Mouse (Mus musculus): ENCODE measurements around the gene Map6. TPM values are rescaled to one million over a fixed set of nuclear protein-coding genes. Genes with fewer than 3 reads are reported as not detected.
A peak's percentile ranks its signal among the peaks of the same experiment; 100 is the strongest.

Map6 gene
- polyA plus RNA-seq, 1 experiment from 2014 or later: 127 TPM

GRCm38 (mm10) chr7:99232571-99232970 is 34.7 kb upstream of the Map6 start:
- Histone ChIP-seq H3K4me2 (ENCODE audit: low read length) (no peak overlapping the region), H3K9ac (ENCODE audit: low read depth, low read length) (no peak overlapping the region), H3K27ac (ENCODE audit: low read depth, low read length) (no peak overlapping the region), H3K9me3 (ENCODE audit: control insufficient read depth, low read length) (no peaks in the 10 kb centered on the region), H3K36me3 (ENCODE audit: control insufficient read depth, insufficient read depth, low read length) (no peaks in the 10 kb centered on the region), H3K4me3 (ENCODE audit: low read length) (no peak overlapping the region), H3K27me3 (replicated peaks; ENCODE audit: control insufficient read depth, insufficient read depth, low read length) (no peaks in the 10 kb centered on the region), H3K4me1 (ENCODE audit: control insufficient read depth, insufficient read depth, low read depth, low read length) (no peaks in the 10 kb centered on the region)
- no peak for ATAC-seq
- WGBS: 68% methylated on average over 6 of the region's 6 CpGs

- 0 out of 2 replicates have a peak, but pooled peaks cover 2% of the 10 kb centered on the region for H3K27me3 ChIP-seq (replicated peaks; ENCODE audit: control insufficient read depth, insufficient read depth, low read length)
- WGBS: 43% methylated on average over 2 of the region's 2 CpGs
- no peaks in the 10 kb centered on the region for H3K36me3 ChIP-seq (ENCODE audit: control insufficient read depth, insufficient read depth, low read length)
- H3K27ac ChIP-seq (ENCODE audit: low read depth, low read length): no peak overlapping the region
- H3K4me2 ChIP-seq (ENCODE audit: low read length): no peak overlapping the region
- H3K9ac ChIP-seq (ENCODE audit: low read depth, low read length): no peak overlapping the region
- no peak for ATAC-seq
- H3K9me3 ChIP-seq (ENCODE audit: control insufficient read depth, low read length): no peaks in the 10 kb centered on the region
- H3K4me3 ChIP-seq (ENCODE audit: low read length): no peak overlapping the region
- H3K4me1 ChIP-seq (ENCODE audit: control insufficient read depth, insufficient read depth, low read depth, low read length): no peaks in the 10 kb centered on the region
Observed at GRCm38 (mm10) chr7:99234916-99235315, 32.3 kb upstream of the Map6 start.

GRCm38 (mm10) chr7:99235657-99236056 is 31.6 kb upstream of the Map6 start:
- Histone ChIP-seq H3K27me3 (replicated peaks; ENCODE audit: control insufficient read depth, insufficient read depth, low read length) (0 out of 2 replicates have a peak, but pooled peaks cover 2% of the 10 kb centered on the region), H3K4me1 (ENCODE audit: control insufficient read depth, insufficient read depth, low read depth, low read length) (no peaks in the 10 kb centered on the region), H3K9me3 (ENCODE audit: control insufficient read depth, low read length) (no peaks in the 10 kb centered on the region), H3K27ac (ENCODE audit: low read depth, low read length) (no peak overlapping the region), H3K36me3 (ENCODE audit: control insufficient read depth, insufficient read depth, low read length) (no peaks in the 10 kb centered on the region), H3K9ac (ENCODE audit: low read depth, low read length) (no peak overlapping the region), H3K4me3 (ENCODE audit: low read length) (no peak overlapping the region), H3K4me2 (ENCODE audit: low read length) (no peak overlapping the region)
- 66% methylated on average over 2 of the region's 2 CpGs for WGBS
- ATAC-seq: no peak

- H3K4me1 ChIP-seq (ENCODE audit: control insufficient read depth, insufficient read depth, low read depth, low read length): no peaks in the 10 kb centered on the region
- no peak overlapping the region for H3K4me3 ChIP-seq (ENCODE audit: low read length)
- H3K9me3 ChIP-seq (ENCODE audit: control insufficient read depth, low read length): no peaks in the 10 kb centered on the region
- H3K4me2 ChIP-seq (ENCODE audit: low read length): no peak overlapping the region
- WGBS: 24% methylated on average over 8 of the region's 8 CpGs
- ATAC-seq: no peak
- no peak overlapping the region for H3K27ac ChIP-seq (ENCODE audit: low read depth, low read length)
- no peak overlapping the region for H3K9ac ChIP-seq (ENCODE audit: low read depth, low read length)
- H3K27me3 ChIP-seq (replicated peaks; ENCODE audit: control insufficient read depth, insufficient read depth, low read length): 0 out of 2 replicates have a peak, but pooled peaks cover 2% of the 10 kb centered on the region
- no peaks in the 10 kb centered on the region for H3K36me3 ChIP-seq (ENCODE audit: control insufficient read depth, insufficient read depth, low read length)
Observed at GRCm38 (mm10) chr7:99236888-99237660, 30.2 kb upstream of the Map6 start.

- no peak within 1 kb of the TSS for H3K27ac ChIP-seq (ENCODE audit: low read depth, low read length)
- H3K4me1 ChIP-seq (ENCODE audit: control insufficient read depth, insufficient read depth, low read depth, low read length): no peaks in the 10 kb centered on the region
- WGBS: 15% methylated on average over 13 of the region's 13 CpGs
- no peak; the same call in 1 of the 2 replicates for ATAC-seq
- H3K4me2 ChIP-seq (ENCODE audit: low read length): peak within 1 kb of the TSS; percentile 26; the same call in 1 of the 2 replicates
- no peaks in the 10 kb centered on the region for H3K9me3 ChIP-seq (ENCODE audit: control insufficient read depth, low read length)
- H3K9ac ChIP-seq (ENCODE audit: low read depth, low read length): no peak within 1 kb of the TSS
- H3K36me3 ChIP-seq (ENCODE audit: control insufficient read depth, insufficient read depth, low read length): no peaks in the 10 kb centered on the region
- H3K27me3 ChIP-seq (replicated peaks; ENCODE audit: control insufficient read depth, insufficient read depth, low read length): 0 out of 2 replicates have a peak, but pooled peaks cover 2% of the 10 kb centered on the region
- H3K4me3 ChIP-seq (ENCODE audit: low read length): 0 out of 2 replicates have a peak within 1 kb of the TSS, but pooled peaks have one; percentile 4
Observed at GRCm38 (mm10) chr7:99238417-99238816, 28.8 kb upstream of the Map6 start, which contains the start of gene Mogat2. Gene Mogat2, minus strand, starts transcription at chr7:99238619.

GRCm38 (mm10) chr7:99242097-99242496 is 25.1 kb upstream of the Map6 start:
- Histone ChIP-seq H3K36me3 (ENCODE audit: control insufficient read depth, insufficient read depth, low read length) (no peaks in the 10 kb centered on the region), H3K4me1 (ENCODE audit: control insufficient read depth, insufficient read depth, low read depth, low read length) (no peaks in the 10 kb centered on the region), H3K27me3 (replicated peaks; ENCODE audit: control insufficient read depth, insufficient read depth, low read length) (0 out of 2 replicates have a peak, but pooled peaks cover 2% of the 10 kb centered on the region), H3K9ac (ENCODE audit: low read depth, low read length) (no peak overlapping the region), H3K4me3 (ENCODE audit: low read length) (no peak overlapping the region), H3K27ac (ENCODE audit: low read depth, low read length) (no peak overlapping the region), H3K9me3 (ENCODE audit: control insufficient read depth, low read length) (no peaks in the 10 kb centered on the region), H3K4me2 (ENCODE audit: low read length) (no peak overlapping the region)
- WGBS: 95% methylated on average over 11 of the region's 11 CpGs
- ATAC-seq: no peak

GRCm38 (mm10) chr7:99248157-99248742 is 19.0 kb upstream of the Map6 start:
- no peaks in the 10 kb centered on the region for H3K9me3 ChIP-seq (ENCODE audit: control insufficient read depth, low read length)
- no peak overlapping the region for H3K4me2 ChIP-seq (ENCODE audit: low read length)
- peaks cover 6% of the 10 kb centered on the region for H3K4me1 ChIP-seq (ENCODE audit: control insufficient read depth, insufficient read depth, low read depth, low read length)
- WGBS: 43% methylated on average over 5 of the region's 5 CpGs
- H3K27me3 ChIP-seq (replicated peaks; ENCODE audit: control insufficient read depth, insufficient read depth, low read length): peaks cover 3% of the 10 kb centered on the region; the same call in 1 of the 2 replicates
- H3K9ac ChIP-seq (ENCODE audit: low read depth, low read length): no peak overlapping the region
- ATAC-seq: no peak
- no peak overlapping the region for H3K27ac ChIP-seq (ENCODE audit: low read depth, low read length)
- no peaks in the 10 kb centered on the region for H3K36me3 ChIP-seq (ENCODE audit: control insufficient read depth, insufficient read depth, low read length)
- no peak overlapping the region for H3K4me3 ChIP-seq (ENCODE audit: low read length)

GRCm38 (mm10) chr7:99248906-99249581 is 18.2 kb upstream of the Map6 start:
- H3K27me3 ChIP-seq (replicated peaks; ENCODE audit: control insufficient read depth, insufficient read depth, low read length): peaks cover 3% of the 10 kb centered on the region; the same call in 1 of the 2 replicates
- no peak overlapping the region for H3K27ac ChIP-seq (ENCODE audit: low read depth, low read length)
- no peaks in the 10 kb centered on the region for H3K36me3 ChIP-seq (ENCODE audit: control insufficient read depth, insufficient read depth, low read length)
- peak; percentile 55; the same call in 1 of the 2 replicates for ATAC-seq
- H3K9ac ChIP-seq (ENCODE audit: low read depth, low read length): peak overlapping the region; percentile 52
- under 1% methylated on average over 43 of the region's 44 CpGs for WGBS
- peak overlapping the region; percentile 44 for H3K4me3 ChIP-seq (ENCODE audit: low read length)
- H3K4me1 ChIP-seq (ENCODE audit: control insufficient read depth, insufficient read depth, low read depth, low read length): peaks cover 6% of the 10 kb centered on the region
- H3K9me3 ChIP-seq (ENCODE audit: control insufficient read depth, low read length): no peaks in the 10 kb centered on the region
- peak overlapping the region; percentile 79 for H3K4me2 ChIP-seq (ENCODE audit: low read length)

GRCm38 (mm10) chr7:99249582-99249911 is 17.7 kb upstream of the Map6 start:
- Histone ChIP-seq H3K9me3 (ENCODE audit: control insufficient read depth, low read length) (no peaks in the 10 kb centered on the region), H3K4me1 (ENCODE audit: control insufficient read depth, insufficient read depth, low read depth, low read length) (peaks cover 6% of the 10 kb centered on the region), H3K27ac (ENCODE audit: low read depth, low read length) (no peak overlapping the region), H3K27me3 (replicated peaks; ENCODE audit: control insufficient read depth, insufficient read depth, low read length) (peaks cover 3% of the 10 kb centered on the region; the same call in 1 of the 2 replicates), H3K4me3 (ENCODE audit: low read length) (peak overlapping the region; percentile 44), H3K36me3 (ENCODE audit: control insufficient read depth, insufficient read depth, low read length) (no peaks in the 10 kb centered on the region), H3K4me2 (ENCODE audit: low read length) (peak overlapping the region; percentile 79), H3K9ac (ENCODE audit: low read depth, low read length) (no peak overlapping the region)
- peak; percentile 83 for ATAC-seq
- 2% methylated on average over 10 of the region's 10 CpGs for WGBS
